Mouse (Mus musculus) cortical plate, adult 2 months (tissue): ENCODE results near the gene Ppp1r12b.

Experiments used
- CTCF ChIP-seq: fragments of 200-500 bp; IDR thresholded peaks from 2 replicates; pipeline ENCODE4 v1.5.1; 2011; ENCODE audit warnings: mild to moderate bottlenecking, control low read depth, low read length; ENCODE audit not compliant: insufficient read depth; ENCODE audit errors: extremely low read depth
- POLR2A ChIP-seq: fragments of 200-500 bp; IDR thresholded peaks from 2 replicates; pipeline ENCODE4 v1.6.1; 2011; ENCODE audit warnings: mild to moderate bottlenecking, low read length, control low read depth; ENCODE audit not compliant: insufficient read depth; ENCODE audit errors: extremely low read depth

GRCm38 (mm10) chr1:134858344-134859053, 97.2 kb downstream of the Ppp1r12b start:
- TF ChIP-seq POLR2A (no peak), CTCF (no peak)
